Comparison of ENCODE assay signal across 8 mouse cellular contexts in the genomic region with DNA sequence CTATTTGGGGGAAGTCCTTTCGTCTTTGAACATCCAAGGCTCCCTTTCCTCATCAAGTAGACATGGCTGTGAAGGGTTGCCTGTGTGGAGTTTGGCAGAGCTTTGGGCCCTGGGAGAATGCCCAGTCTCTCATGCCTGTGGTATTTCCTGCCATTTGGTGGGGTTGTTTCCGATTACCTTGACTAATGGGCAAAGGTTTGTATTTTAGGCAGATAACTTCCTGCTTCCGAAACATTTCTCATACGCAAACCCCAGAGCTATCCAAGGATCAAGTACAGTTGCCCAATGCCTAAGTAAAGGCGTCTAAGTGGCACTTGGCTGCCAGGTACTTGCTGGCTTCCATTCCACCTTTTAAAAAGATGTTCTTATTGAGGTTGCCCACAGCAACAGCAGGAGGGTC.
DNase-seq lines count a peak whose midpoint lies in the region; ATAC-seq and TF ChIP-seq lines count a peak whose summit lies in the region.

No protein-coding gene starts in this region.

- H3K9me3 ChIP-seq in intestine, postnatal 0 days (ENCODE audit: control insufficient read depth), result no peaks in the 10 kb centered on the region

- no peak overlapping the region for H3K4me3 ChIP-seq in intestine, postnatal 0 days (ENCODE audit: low read depth, low read length)

- WGBS in intestine, postnatal 0 days, result 37% methylated on average over 5 of the region's 5 CpGs

- TF ChIP-seq POLR2A in brain, embryonic 14.5 days (IDR thresholded peaks at IDR 0.05; ENCODE audit: borderline replicate concordance, extremely low read depth, insufficient read depth, insufficient read length, poor library complexity, severe bottlenecking), result no peak

- H3K36me3 ChIP-seq in intestine, postnatal 0 days (ENCODE audit: control insufficient read depth, insufficient read depth), result no peaks in the 10 kb centered on the region

- no peak overlapping the region for H3K9ac ChIP-seq in intestine, postnatal 0 days (ENCODE audit: low read depth, low read length)

- H3K27ac ChIP-seq in intestine, postnatal 0 days (ENCODE audit: low read depth, low read length), result no peak overlapping the region

- peak; percentile 41 to 75 for DNase-seq in adrenal gland, adult (ENCODE audit: inconsistent age in 2 of 2, low spot score in 1 of 2)
- DNase-seq in adrenal gland, postnatal 4 days (ENCODE audit: low spot score in 2 of 2), result no peak
- DNase-seq in brain, embryonic 14.5 days (ENCODE audit: low read depth), result peak; percentile 48
- peak; percentile 72 to 73 for DNase-seq in heart, adult 18-20 months
- peak; percentile 50 to 62 for DNase-seq in kidney, postnatal 4 days
- DNase-seq in embryo, embryonic 10.5 days (ENCODE audit: low spot score), result no peak
- DNase-seq in left cerebral cortex, adult 11 months (ENCODE audit: low spot score), result no peak

- no peak overlapping the region for H3K4me2 ChIP-seq in intestine, postnatal 0 days (replicated peaks; ENCODE audit: low read depth)

- no peaks in the 10 kb centered on the region for H3K27me3 ChIP-seq in intestine, postnatal 0 days (replicated peaks; ENCODE audit: control insufficient read depth, insufficient read depth, low read length)

- ATAC-seq in intestine, postnatal 0 days, result no peak

- no peak for TF ChIP-seq CTCF in brain, embryonic 14.5 days (IDR thresholded peaks at IDR 0.05; ENCODE audit: borderline replicate concordance, extremely low read depth, insufficient read depth, insufficient read length)
- no peak for TF ChIP-seq CTCF in intestine, postnatal 0 days (IDR thresholded peaks at IDR 0.05; ENCODE audit: low read depth)

- no peaks in the 10 kb centered on the region for H3K4me1 ChIP-seq in intestine, postnatal 0 days (replicated peaks; ENCODE audit: control insufficient read depth, insufficient read depth, low read length)

Comparison
In these comparisons a context has a peak if more than half of its experiments do, and no peak if none do; other contexts are left out.
1. DNase-seq: peak in adrenal gland, adult (2 of 2), brain, embryonic 14.5 days (single experiment), heart, adult 18-20 months (2 of 2) and kidney, postnatal 4 days (2 of 2); none in adrenal gland, postnatal 4 days (0 of 2), embryo, embryonic 10.5 days (single experiment) and left cerebral cortex, adult 11 months (single experiment).